Mouse (Mus musculus): ENCODE results near the gene Rsph3a. TPM values are rescaled to one million over a fixed set of nuclear protein-coding genes. Genes with fewer than 3 reads are reported as not detected.
"Not testable (repeated sequence)": the region's sequence is repeated elsewhere in the genome, so short reads cannot be mapped to it uniquely, and the experiment has no call there.

Rsph3a gene
- total RNA-seq, 2 experiments from 2014 or later, result 33.6 to 39.1 TPM

DNA sequence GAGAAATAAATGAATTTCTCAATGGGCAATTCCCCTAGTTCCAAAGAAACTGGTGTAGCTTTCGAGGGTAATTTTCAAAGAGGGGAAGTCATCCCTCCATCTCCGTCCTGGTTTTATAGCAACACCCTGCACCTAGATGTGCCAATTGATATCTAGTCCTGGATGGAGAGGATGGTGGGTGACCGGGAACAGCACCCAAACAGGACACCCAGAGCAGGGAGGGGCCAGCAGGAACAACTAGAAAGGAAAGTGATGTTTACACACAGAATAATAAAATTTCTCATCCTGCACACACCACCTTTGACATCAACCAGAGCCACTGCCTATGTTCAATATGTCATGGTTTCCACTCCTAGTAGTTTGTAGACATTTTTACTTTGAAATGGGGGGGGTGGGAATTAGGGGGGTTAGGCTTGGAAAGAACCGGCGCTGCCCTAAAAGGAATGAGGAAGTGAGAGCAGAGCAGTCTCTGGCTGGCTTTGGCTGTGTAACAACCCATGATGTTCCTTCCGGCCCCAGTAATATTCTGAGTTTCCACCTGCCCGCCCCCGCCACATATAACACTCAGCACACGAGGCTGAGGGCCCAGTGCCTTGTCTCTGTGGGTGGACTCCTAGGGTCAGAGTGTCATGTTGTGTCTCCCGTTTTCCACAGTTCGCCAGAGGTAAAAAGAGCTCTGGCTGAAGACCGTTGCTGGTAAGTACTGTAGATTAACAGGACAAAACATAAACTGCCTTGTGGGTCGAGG, 19.8 kb upstream of the Rsph3a start, which contains the start of gene Tagap:
Gene Tagap, plus strand, starts transcription at position 588 of the 748 bp plus-strand sequence.
- DNase-seq (ENCODE audit: low spot score in 2 of 2), result no peak
- intact Hi-C loops (cut with DNase I), result loop anchor here (5.0 kb wide), 1 partner anchor 58 kb away; no protein-coding TSS in a partner anchor

DNA sequence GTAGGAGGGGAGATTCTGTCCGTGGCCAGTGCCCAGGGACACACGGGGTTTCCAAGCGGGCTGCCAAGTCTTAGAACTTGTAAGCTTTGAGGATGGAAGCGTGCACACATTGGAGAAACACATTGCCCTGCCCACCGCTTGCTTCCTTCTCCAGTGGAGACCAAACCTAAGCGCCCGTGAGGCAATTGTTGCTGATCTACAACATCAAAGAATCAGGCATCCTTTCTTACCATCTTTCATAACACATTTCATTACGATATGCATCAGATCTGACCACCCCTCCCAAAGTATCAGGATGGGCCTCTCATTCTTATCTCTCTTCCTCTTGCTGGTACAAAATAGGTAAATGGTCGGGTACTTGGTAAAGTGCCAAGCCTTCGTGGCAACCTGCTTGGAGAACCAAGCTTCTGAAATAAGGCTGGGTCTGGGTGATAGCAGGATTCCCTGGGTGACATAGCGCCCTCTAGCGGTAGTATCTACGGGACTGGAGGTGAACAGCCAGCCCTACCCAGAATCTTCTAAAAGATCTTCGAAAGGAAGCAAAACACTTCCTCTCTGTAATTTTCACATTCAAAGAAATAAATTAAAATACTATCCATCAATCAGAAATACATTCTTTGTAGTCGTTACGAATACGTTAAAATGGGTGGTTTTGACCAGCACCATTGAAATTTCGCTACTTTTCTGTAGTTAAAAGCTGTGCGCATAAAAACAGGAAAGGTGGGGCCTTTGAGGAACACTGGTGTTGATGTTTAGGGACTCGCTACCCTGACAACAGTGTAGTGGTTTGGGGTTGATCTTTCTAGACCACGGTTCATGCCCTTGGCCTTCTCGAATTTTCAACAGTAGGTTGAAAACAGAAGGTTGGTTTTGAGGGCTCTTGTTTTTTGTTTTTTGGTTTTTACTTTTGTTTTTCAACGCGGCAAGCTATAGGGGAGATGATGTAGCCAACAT, 17.6 kb upstream of the Rsph3a start:
- DNase-seq (ENCODE audit: low spot score in 2 of 2), result peak; percentile 70 to 78
- intact Hi-C loops (cut with DNase I), result loop anchor here (5.0 kb wide), 1 partner anchor 61 kb away; no protein-coding TSS in a partner anchor

DNA sequence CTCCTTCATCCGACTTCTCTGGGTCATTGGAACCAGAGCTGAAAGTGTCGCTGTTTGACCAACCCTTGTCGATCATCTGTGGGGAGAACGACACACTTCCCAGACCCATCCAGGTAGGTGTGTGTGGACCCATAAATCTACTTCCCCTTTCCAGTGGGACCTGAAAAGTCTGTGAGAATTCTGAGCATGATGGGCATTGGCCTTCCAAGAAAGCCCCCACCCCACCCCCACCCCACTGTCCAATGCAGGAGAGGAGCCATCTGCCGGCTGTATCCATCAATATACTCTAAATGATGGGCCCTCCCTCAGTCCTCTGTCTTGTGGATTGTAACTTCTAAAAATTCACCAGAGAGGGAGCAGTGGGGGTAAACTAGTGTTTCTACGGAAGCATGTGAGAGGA, 16.8 kb upstream of the Rsph3a start:
- DNase-seq (ENCODE audit: low spot score in 2 of 2), result no peak
- intact Hi-C loops (cut with DNase I), result loop anchor here (5.0 kb wide), 1 partner anchor 61 kb away; no protein-coding TSS in a partner anchor

DNA sequence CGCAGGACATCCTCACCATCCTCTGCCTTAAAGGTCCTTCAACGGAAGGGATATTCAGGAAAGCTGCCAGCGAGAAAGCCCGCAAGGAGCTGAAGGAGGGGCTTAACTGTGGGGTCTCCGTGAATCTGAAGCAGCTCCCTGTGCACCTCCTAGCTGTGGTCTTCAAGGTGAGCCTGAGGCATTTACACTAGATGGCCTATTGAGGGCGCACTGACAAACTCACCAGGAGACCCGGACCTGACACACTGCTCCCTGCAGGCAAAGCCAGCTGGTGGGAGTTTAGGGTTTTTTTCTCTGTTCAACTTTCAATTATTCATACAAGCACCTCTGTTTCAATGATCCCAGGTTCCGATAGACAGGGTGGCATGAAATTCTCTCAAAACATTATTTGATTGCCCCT, 16.1 kb upstream of the Rsph3a start:
- intact Hi-C loops (cut with DNase I), result loop anchor here (5.0 kb wide), 1 partner anchor 62 kb away; no protein-coding TSS in a partner anchor

DNA sequence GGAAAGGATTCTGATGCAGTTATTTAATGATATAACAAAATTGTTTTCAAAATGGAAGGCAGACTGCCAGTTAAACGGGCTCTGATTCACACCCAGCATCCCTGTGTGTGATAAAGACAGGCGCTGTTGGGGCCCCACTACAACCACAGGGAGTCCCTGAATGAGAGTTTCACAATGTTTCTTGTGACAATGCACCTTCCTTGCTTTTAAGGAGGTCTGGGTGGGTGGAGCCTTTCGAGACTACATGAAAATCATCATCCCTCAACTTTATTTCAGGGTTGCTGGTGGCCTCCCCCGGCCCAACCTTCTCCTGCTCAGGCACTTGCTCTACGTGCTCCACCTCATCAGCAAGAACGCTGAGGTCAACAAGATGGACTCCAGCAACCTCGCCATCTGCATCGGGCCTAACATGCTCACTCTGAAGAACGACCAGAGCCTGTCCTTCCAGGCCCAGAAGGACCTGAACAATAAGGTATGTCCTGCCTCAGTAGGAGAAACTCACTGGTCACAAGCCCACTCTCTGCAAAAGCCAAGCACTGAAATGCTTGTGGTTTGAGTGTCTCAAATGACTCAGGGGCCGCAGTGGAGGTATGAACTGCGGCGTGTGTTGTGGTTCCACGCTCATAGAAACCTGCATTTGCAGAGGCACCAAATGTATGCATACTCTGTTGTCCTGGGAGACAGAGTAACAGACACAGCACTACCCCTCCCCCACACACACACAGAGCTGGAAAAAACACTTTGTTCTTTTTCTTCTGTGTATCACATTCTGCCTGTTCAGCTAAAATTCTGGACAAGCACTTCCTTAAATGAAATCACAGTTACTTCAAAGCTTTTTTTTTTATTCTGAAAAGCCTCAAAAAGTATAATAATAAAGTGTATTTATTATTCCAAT, 14.1 kb upstream of the Rsph3a start:
- no peak for DNase-seq (ENCODE audit: low spot score in 2 of 2)

More for the DNA sequence above, 16.1 kb upstream of the Rsph3a start:
- DNase-seq (ENCODE audit: low spot score in 2 of 2), result no peak

DNA sequence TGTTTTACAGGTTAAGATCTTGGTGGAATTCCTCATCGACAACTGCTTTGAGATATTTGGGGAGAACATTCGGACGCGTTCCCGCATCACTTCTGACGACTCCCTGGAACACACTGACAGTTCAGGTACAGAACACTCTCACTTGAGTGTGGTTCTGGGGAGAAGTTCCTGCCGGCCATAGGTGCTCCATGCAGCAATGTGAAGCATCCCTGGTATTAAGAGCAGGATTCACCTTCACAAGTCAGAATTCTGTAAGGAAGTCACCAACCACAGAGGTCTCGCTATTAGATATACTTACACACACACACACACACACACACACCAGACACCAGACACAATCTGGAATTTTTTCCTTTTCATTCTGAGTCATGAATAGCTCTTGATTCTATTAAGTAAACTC, 13.3 kb upstream of the Rsph3a start:
- DNase-seq (ENCODE audit: low spot score in 2 of 2); intact Hi-C loops (cut with DNase I): not testable (repeated sequence)

More for the DNA sequence above, 14.1 kb upstream of the Rsph3a start:
- intact Hi-C loops (cut with DNase I), result no loop called here

DNA sequence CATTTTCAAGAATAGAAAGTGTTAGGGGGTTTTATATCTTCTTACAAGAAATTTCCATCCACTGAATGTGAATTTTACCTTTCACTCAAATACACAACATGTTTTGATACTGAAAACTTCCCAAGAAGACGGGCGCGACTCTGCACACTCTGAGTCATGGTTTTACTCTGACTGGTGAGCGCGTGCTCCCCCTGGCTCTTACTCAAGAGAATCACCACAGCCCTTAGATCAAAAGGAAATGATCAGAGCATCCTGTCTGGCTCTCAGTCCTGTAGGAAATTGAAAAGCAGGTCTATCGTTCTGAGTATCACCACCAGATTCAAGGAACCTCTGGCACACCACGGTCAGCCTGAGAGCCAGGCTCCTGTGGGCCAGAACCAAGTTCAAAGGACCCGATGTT, 5.8 kb upstream of the Rsph3a start:
- peak; percentile 50 to 60 for DNase-seq (ENCODE audit: low spot score in 2 of 2)
- intact Hi-C loops (cut with DNase I), result loop anchor here (2.0 to 10.0 kb wide), 2 partner anchors 71 to 995 kb away; partner anchors contain the start of gene Rsph3b

DNA sequence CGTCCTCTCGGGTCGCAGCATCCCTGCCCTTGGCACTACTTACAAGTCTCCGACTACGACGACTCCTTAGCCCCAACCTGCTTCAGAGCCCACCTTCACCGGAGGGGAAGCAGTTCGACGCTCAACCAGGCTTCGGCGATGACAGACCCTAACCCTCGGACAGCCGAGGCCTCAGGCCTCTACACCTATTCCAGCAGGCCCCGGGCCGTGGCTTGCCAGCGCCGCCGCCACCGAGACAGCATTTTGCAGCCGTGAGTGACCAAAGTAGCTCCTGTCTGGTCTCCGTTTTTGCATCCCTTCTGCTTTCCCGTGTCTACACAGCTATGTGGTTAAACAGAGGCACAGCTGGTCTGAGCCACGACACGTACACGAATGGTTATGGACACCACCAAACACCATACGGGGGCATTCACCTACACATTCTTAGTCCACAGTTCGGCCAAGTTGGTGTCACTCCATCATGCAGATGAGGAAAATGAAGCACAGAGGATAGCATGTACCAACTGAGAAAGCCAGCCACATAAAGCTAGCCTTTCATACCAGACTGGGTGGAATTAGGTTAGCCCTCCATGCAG, 726 bp downstream of the Rsph3a start:
- not testable (repeated sequence) for DNase-seq (ENCODE audit: low spot score in 2 of 2)
- intact Hi-C loops (cut with DNase I), result loop anchor here (10.0 kb wide), 1 partner anchor 1001 kb away; the partner anchor contains the start of gene Rsph3b

DNA sequence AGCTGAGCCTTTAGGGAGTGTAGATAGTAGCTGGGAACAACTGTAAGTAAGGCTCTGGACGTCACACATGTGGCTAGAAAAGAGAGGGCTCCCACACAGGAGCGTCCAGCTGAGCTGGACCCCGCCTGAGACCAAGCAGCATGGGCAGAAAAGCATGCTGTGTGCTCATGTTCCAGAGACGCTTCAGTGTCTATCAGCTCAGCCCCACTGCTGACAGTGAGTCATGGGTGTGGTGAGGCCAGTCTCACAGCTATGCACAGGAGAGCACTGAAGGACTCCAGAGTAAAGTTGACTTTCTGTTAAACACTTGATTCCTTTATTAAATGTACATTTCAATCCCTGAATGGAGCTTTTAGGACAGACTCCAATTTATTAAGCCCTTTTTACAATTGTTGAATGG, 5.9 kb downstream of the Rsph3a start:
- intact Hi-C loops (cut with DNase I); DNase-seq (ENCODE audit: low spot score in 2 of 2): not testable (repeated sequence)

DNA sequence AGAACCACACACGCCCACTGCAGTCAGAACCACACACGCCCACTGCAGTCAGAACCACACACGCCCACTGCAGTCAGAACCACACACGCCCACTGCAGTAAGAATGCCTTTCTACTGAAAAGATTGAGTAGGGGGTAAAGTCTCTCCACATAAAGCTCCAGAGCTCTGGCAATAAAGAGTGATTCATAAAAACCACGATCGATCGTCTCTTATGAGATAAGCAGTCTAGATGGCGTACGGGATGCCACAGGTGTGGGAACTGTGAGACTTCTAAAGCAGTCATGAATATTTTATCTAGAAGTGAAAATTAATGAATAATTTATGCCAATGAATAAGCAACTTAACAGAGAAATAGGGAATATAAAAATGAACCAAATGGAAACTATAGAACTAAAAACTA, 11.8 kb downstream of the Rsph3a start:
- DNase-seq (ENCODE audit: low spot score in 2 of 2); intact Hi-C loops (cut with DNase I): not testable (repeated sequence)

DNA sequence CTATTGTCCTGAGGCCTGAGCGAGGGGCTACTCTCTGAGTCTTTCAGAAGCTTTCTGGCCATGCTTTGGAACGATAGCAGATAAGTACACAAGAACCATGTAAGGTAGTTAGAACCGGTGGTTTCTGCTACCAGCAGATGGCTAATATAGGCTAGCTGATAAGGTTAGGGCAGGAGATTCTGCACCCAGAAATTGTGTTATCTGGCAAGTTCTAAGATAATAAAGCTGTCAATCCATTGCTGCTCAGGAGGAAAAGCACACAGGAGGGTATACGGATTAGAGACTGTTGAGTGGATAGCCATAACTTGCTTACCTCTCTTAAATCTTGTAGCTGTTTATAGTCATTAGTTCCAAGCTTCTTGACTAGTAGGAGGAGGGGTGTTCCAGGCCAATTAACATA, 17.9 kb downstream of the Rsph3a start:
- DNase-seq (ENCODE audit: low spot score in 2 of 2); intact Hi-C loops (cut with DNase I): not testable (repeated sequence)

DNA sequence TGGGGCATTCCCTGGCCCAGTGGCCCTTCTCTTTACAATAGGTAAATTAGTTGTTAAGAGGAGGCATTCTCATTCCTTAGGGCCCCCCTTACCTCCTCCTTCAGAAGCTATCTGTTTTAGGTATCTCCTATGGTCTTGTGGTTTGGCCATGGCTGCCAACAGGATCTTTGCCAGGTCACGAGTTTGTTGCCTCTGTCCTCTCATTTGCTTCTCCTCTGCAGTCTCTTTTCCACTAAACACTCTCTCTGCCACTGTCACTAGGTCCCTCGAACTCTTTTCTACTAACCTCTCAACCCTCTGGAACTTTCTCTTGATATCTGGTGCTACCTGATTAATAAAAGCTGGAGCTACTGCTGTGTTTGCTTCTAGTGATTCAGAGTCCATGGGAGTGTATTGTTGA, 19.0 kb downstream of the Rsph3a start:
- intact Hi-C loops (cut with DNase I); DNase-seq (ENCODE audit: low spot score in 2 of 2): not testable (repeated sequence)

DNA sequence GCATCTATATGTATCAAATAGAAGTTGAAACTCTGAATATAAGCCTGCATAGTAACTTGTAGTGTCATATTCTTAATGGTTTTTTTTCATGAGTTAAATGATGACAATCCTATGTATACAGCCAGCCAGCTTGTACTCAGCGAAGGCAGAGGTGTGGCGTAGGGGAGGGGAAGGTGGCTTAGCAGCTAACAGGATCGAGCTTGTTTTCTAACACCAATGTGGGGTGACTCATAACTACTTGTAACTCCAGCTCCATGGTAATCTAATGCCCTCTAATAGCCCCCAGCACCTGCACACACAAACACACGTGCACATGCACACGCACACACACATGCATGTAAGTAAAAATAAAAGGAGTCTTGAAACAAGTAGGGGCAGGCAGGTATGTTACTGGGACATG, 23.1 kb downstream of the Rsph3a start:
- intact Hi-C loops (cut with DNase I); DNase-seq (ENCODE audit: low spot score in 2 of 2): not testable (repeated sequence)

DNA sequence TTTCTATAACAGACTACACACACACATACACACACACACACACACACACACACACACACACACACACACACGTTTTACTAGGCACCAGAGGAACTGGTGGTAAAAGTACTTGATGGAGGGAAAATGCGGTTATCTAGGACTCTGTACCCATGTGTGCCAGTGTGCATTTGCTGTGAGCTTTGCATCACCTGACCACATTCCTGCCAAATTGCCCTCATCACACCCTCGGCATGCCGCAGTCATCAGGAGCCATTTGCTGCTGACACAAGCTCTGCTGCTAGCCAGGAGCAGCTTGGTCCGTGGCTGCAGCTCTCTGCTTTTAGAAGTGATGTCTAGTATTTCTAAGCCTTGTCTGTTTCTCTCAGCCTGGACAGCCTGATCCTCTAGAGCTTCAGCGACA, 24.4 kb downstream of the Rsph3a start:
- intact Hi-C loops (cut with DNase I); DNase-seq (ENCODE audit: low spot score in 2 of 2): not testable (repeated sequence)

DNA sequence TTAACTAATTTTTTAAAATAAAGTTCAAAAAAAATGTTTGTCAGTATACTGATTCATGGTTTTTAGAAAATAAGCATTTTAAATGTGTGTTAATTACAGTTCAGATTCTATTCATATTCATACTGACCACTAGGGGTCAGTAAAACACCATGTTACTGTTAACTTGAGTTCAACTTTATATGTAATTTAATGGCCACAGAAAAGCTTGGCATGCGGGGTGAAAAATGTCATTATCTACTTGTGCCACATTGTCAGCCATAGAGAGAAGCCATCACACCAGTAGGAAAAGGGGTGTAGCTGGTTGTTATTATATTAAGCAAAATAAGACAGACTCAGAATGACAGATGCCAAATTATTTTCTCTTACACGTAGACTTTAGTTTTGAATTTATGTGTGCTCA, 38.1 kb downstream of the Rsph3a start:
- DNase-seq (ENCODE audit: low spot score in 2 of 2); intact Hi-C loops (cut with DNase I): not testable (repeated sequence)

DNA sequence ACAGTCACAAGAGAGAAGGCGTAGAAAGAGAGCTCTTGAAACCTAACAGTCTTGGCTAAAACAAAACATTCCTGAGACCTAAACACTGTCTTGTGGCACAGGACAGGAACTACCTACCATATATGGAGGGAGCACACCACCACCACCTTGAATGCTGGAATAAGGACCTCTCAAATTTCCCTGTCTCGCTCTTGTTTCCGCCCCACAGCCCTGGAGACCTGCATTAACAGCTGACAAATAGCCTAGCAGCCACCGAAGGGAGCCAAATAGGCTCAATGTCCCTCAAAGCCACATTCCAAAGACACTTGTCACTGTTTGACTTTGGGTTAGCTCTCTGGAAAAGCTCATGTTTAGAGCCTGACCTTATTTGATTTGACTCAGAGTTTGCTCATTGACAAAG, 40.2 kb downstream of the Rsph3a start:
- DNase-seq (ENCODE audit: low spot score in 2 of 2); intact Hi-C loops (cut with DNase I): not testable (repeated sequence)

DNA sequence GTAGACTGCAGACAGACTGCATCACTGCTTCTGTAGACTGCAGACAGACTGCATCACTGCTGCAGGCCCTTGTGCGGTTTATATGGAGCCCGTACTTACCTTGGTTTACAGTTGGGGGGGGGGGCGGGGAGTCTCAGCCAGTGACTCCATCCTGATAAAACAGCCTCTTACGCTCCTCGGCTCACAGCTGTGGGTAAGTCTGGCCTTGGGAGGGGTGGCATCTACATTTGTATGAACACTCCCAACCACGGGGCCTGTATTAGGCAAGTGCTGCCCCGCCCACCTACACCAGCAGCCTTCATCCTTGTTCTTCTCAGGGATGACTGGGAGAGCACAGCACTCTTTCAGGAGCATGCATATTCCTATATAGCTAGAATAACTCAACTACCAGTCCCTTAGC, 41.6 kb downstream of the Rsph3a start:
- intact Hi-C loops (cut with DNase I); DNase-seq (ENCODE audit: low spot score in 2 of 2): not testable (repeated sequence)

DNA sequence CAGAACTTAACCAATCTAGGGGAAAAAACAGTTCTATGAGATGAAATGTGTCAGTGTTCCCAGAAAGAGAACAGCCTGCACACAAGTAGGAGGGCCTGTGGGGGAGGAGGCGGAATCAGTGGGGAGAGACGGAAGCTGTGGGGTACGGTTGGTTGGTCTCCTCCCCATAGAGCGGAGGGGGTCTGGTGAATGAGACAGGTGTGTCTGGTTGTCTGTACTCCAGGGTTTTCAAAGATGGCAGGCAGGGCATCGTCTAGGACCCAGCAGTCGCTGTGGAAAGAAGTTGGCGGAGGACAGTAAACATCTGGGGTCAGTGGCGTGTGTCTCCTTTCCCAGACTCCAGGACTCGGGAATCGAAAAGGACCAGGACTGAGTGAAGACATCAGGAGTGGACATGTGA, 57.8 kb downstream of the Rsph3a start:
- intact Hi-C loops (cut with DNase I); DNase-seq (ENCODE audit: low spot score in 2 of 2): not testable (repeated sequence)

All from left cerebral cortex, postnatal 14 days (tissue).